Mouse (Mus musculus): ENCODE data around the gene Ift52.

DNA sequence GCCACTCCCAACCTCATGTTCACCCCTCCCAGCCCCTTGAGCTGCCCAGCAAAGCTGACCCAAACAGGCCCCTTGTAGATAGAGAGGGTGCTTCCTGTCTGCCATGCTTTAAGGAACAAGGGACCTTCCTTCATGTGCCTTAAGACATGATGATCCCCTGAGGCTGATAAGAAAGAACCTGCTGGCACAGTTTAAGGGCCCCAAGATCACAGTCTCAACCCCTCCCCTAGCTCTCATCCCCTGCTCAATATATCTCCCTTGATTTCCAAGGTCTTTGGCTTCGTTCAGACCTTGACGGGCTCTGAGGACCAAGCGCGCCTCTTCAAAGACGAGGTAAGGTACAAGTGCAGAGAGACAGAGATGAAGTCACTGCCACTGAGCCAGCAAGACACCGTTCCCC, 46.3 kb upstream of the Ift52 start:
- TF ChIP-seq POLR2A (IDR thresholded peaks at IDR 0.05; ENCODE audit: low read depth, low read length) (no peak), CTCF (conservative IDR thresholded peaks at IDR 0.05; ENCODE audit: insufficient read depth, insufficient read length, low read depth, low read length) (no peak)
